Mouse (Mus musculus): ENCODE results near the gene Atp8b5.

- TF ChIP-seq CTCF (IDR thresholded peaks at IDR 0.05) (no peak), POLR2A (IDR thresholded peaks at IDR 0.05; ENCODE audit: insufficient read depth, low read depth, low read length) (no peak)
Observed at GRCm38 (mm10) chr4:43321536-43321935, 54.6 kb downstream of the Atp8b5 start.
